Mouse (Mus musculus): ENCODE measurements around the gene Nxf1. TPM values are rescaled to one million over a fixed set of nuclear protein-coding genes. Genes with fewer than 3 reads are reported as not detected.

Gene Nxf1
- polyA plus RNA-seq (2014; fragmentation: Nextera tagmentation; extraction: Ambion mirVana): 152 and 171 TPM in 2 replicates

GRCm38 (mm10) chr19:8756635-8757387 is at the start of gene Nxf1:
Gene Nxf1 (plus strand): TSS chr19:8757073.
- ATAC-seq (ENCODE audit: low read depth) (peak; percentile 93), DNase-seq (ENCODE audit: low spot score) (peak; percentile 96)
- peaks cover 40% of the 10 kb centered on the region for H3K36me3 ChIP-seq (ENCODE audit: control insufficient read depth, insufficient read depth, low read length)
- H3K4me1 ChIP-seq (ENCODE audit: control insufficient read depth, insufficient read depth, low read length): peaks cover 11% of the 10 kb centered on the region
- H3K27ac ChIP-seq (replicated peaks; ENCODE audit: low read depth, low read length): peak within 1 kb of the TSS; percentile 89
- WGBS: under 1% methylated on average over 40 of the region's 75 CpGs
- H3K4me2 ChIP-seq (ENCODE audit: low read depth, low read length): peak within 1 kb of the TSS; percentile 83
- H3K9ac ChIP-seq (ENCODE audit: low read depth, low read length): peak within 1 kb of the TSS; percentile 93
- no peaks in the 10 kb centered on the region for H3K9me3 ChIP-seq (ENCODE audit: control insufficient read depth, low read length)
- no peaks in the 10 kb centered on the region for H3K27me3 ChIP-seq (replicated peaks; ENCODE audit: control insufficient read depth, insufficient read depth, low read length)
- peak within 1 kb of the TSS; percentile 93 for H3K4me3 ChIP-seq (ENCODE audit: low read depth, low read length)

- ATAC-seq (ENCODE audit: low read depth) (no peak), DNase-seq (ENCODE audit: low spot score) (no peak)
- Histone ChIP-seq H3K4me1 (ENCODE audit: control insufficient read depth, insufficient read depth, low read length) (peaks cover 15% of the 10 kb centered on the region), H3K27ac (replicated peaks; ENCODE audit: low read depth, low read length) (no peak overlapping the region), H3K27me3 (replicated peaks; ENCODE audit: control insufficient read depth, insufficient read depth, low read length) (no peaks in the 10 kb centered on the region), H3K4me2 (ENCODE audit: low read depth, low read length) (no peak overlapping the region), H3K9ac (ENCODE audit: low read depth, low read length) (no peak overlapping the region), H3K9me3 (ENCODE audit: control insufficient read depth, low read length) (no peaks in the 10 kb centered on the region), H3K36me3 (ENCODE audit: control insufficient read depth, insufficient read depth, low read length) (peaks cover 61% of the 10 kb centered on the region), H3K4me3 (ENCODE audit: low read depth, low read length) (no peak overlapping the region)
- WGBS: 92% methylated on average over 8 of the region's 8 CpGs
These were observed 47.9 kb upstream of the Nxf1 start for GRCm38 (mm10) chr19:8708954-8709353.

- Histone ChIP-seq H3K27ac (replicated peaks; ENCODE audit: low read depth, low read length) (peak overlapping the region; percentile 45), H3K9ac (ENCODE audit: low read depth, low read length) (no peak overlapping the region), H3K36me3 (ENCODE audit: control insufficient read depth, insufficient read depth, low read length) (peaks cover 61% of the 10 kb centered on the region), H3K4me2 (ENCODE audit: low read depth, low read length) (0 out of 2 replicates have a peak overlapping the region, but pooled peaks have one; percentile 73), H3K9me3 (ENCODE audit: control insufficient read depth, low read length) (no peaks in the 10 kb centered on the region), H3K4me3 (ENCODE audit: low read depth, low read length) (no peak overlapping the region), H3K4me1 (ENCODE audit: control insufficient read depth, insufficient read depth, low read length) (peaks cover 19% of the 10 kb centered on the region), H3K27me3 (replicated peaks; ENCODE audit: control insufficient read depth, insufficient read depth, low read length) (no peaks in the 10 kb centered on the region)
- peak; percentile 28 for ATAC-seq (ENCODE audit: low read depth)
- DNase-seq (ENCODE audit: low spot score): peak; percentile 93
- WGBS: 78% methylated on average over 2 of the region's 2 CpGs
These were observed 46.8 kb upstream of the Nxf1 start for GRCm38 (mm10) chr19:8710057-8710456.

- Histone ChIP-seq H3K9me3 (ENCODE audit: control insufficient read depth, low read length) (no peaks in the 10 kb centered on the region), H3K27ac (replicated peaks; ENCODE audit: low read depth, low read length) (peak overlapping the region; percentile 94), H3K36me3 (ENCODE audit: control insufficient read depth, insufficient read depth, low read length) (peaks cover 58% of the 10 kb centered on the region), H3K4me1 (ENCODE audit: control insufficient read depth, insufficient read depth, low read length) (peaks cover 19% of the 10 kb centered on the region), H3K4me3 (ENCODE audit: low read depth, low read length) (peak overlapping the region; percentile 89), H3K4me2 (ENCODE audit: low read depth, low read length) (peak overlapping the region; percentile 73), H3K27me3 (replicated peaks; ENCODE audit: control insufficient read depth, insufficient read depth, low read length) (no peaks in the 10 kb centered on the region), H3K9ac (ENCODE audit: low read depth, low read length) (peak overlapping the region; percentile 93)
- DNase-seq (ENCODE audit: low spot score): peak; percentile 62
- no peak for ATAC-seq (ENCODE audit: low read depth)
- WGBS: 61% methylated on average over 4 of the region's 4 CpGs
These were observed 45.4 kb upstream of the Nxf1 start for GRCm38 (mm10) chr19:8711506-8711905.

GRCm38 (mm10) chr19:8711949-8712869 is 44.7 kb upstream of the Nxf1 start:
- DNase-seq (ENCODE audit: low spot score) (peak; percentile 31), ATAC-seq (ENCODE audit: low read depth) (no peak)
- H3K4me1 ChIP-seq (ENCODE audit: control insufficient read depth, insufficient read depth, low read length): peaks cover 19% of the 10 kb centered on the region
- no peaks in the 10 kb centered on the region for H3K9me3 ChIP-seq (ENCODE audit: control insufficient read depth, low read length)
- H3K9ac ChIP-seq (ENCODE audit: low read depth, low read length): peak overlapping the region; percentile 93
- 48% methylated on average over 10 of the region's 10 CpGs for WGBS
- H3K4me2 ChIP-seq (ENCODE audit: low read depth, low read length): peak overlapping the region; percentile 73
- H3K27me3 ChIP-seq (replicated peaks; ENCODE audit: control insufficient read depth, insufficient read depth, low read length): no peaks in the 10 kb centered on the region
- peaks cover 51% of the 10 kb centered on the region for H3K36me3 ChIP-seq (ENCODE audit: control insufficient read depth, insufficient read depth, low read length)
- peak overlapping the region; percentile 94 for H3K27ac ChIP-seq (replicated peaks; ENCODE audit: low read depth, low read length)
- peak overlapping the region; percentile 89 for H3K4me3 ChIP-seq (ENCODE audit: low read depth, low read length)

GRCm38 (mm10) chr19:8712870-8713305 is 44.0 kb upstream of the Nxf1 start:
- 0% methylated on average over 13 of the region's 13 CpGs for WGBS

GRCm38 (mm10) chr19:8713306-8713996 is 43.4 kb upstream of the Nxf1 start:
- Histone ChIP-seq H3K9ac (ENCODE audit: low read depth, low read length) (peak overlapping the region; percentile 93), H3K36me3 (ENCODE audit: control insufficient read depth, insufficient read depth, low read length) (peaks cover 39% of the 10 kb centered on the region), H3K4me1 (ENCODE audit: control insufficient read depth, insufficient read depth, low read length) (peaks cover 19% of the 10 kb centered on the region), H3K4me3 (ENCODE audit: low read depth, low read length) (peak overlapping the region; percentile 89), H3K9me3 (ENCODE audit: control insufficient read depth, low read length) (no peaks in the 10 kb centered on the region), H3K27me3 (replicated peaks; ENCODE audit: control insufficient read depth, insufficient read depth, low read length) (no peaks in the 10 kb centered on the region), H3K4me2 (ENCODE audit: low read depth, low read length) (peak overlapping the region; percentile 73), H3K27ac (replicated peaks; ENCODE audit: low read depth, low read length) (peak overlapping the region; percentile 94)
- peak; percentile 93 for DNase-seq (ENCODE audit: low spot score)
- WGBS: under 1% methylated on average over 30 of the region's 51 CpGs
- peak; percentile 91 for ATAC-seq (ENCODE audit: low read depth)

More at GRCm38 (mm10) chr19:8712870-8713305, 44.0 kb upstream of the Nxf1 start:
- Histone ChIP-seq H3K4me3 (ENCODE audit: low read depth, low read length) (peak overlapping the region; percentile 89), H3K36me3 (ENCODE audit: control insufficient read depth, insufficient read depth, low read length) (peaks cover 44% of the 10 kb centered on the region), H3K4me2 (ENCODE audit: low read depth, low read length) (peak overlapping the region; percentile 73), H3K27ac (replicated peaks; ENCODE audit: low read depth, low read length) (peak overlapping the region; percentile 94), H3K9ac (ENCODE audit: low read depth, low read length) (peak overlapping the region; percentile 93), H3K4me1 (ENCODE audit: control insufficient read depth, insufficient read depth, low read length) (peaks cover 19% of the 10 kb centered on the region), H3K9me3 (ENCODE audit: control insufficient read depth, low read length) (no peaks in the 10 kb centered on the region), H3K27me3 (replicated peaks; ENCODE audit: control insufficient read depth, insufficient read depth, low read length) (no peaks in the 10 kb centered on the region)
- DNase-seq (ENCODE audit: low spot score) (peak; percentile 91), ATAC-seq (ENCODE audit: low read depth) (peak; percentile 58)

Data from embryonic facial prominence, embryonic 14.5 days (tissue).